Mouse (Mus musculus): ENCODE measurements around the gene Itprip. TPM values are rescaled to one million over a fixed set of nuclear protein-coding genes. Genes with fewer than 3 reads are reported as not detected.

Itprip gene
- polyA plus RNA-seq, 1 experiment from 2014 or later = 3.6 TPM

Small RNAs within 50 kb of the gene (microRNA-seq; reads per million reads assigned to microRNA genes)
- gene Gm22240 = not detected

Other genes starting within 250 kb of the Itprip start
- 0.23 and 0.36 TPM in 2 replicates for gene Col17a1, start 227.2 kb downstream of the Itprip start, polyA plus RNA-seq (2015; fragmentation: Nextera tagmentation; extraction: Ambion mirVana)
- gene Sfr1, start 187.6 kb downstream of the Itprip start, polyA plus RNA-seq (2015; fragmentation: Nextera tagmentation; extraction: Ambion mirVana) = 158 and 173 TPM in 2 replicates
- 156 and 169 TPM in 2 replicates for gene Gsto1, start 64.3 kb downstream of the Itprip start, polyA plus RNA-seq (2015; fragmentation: Nextera tagmentation; extraction: Ambion mirVana)
- gene Gsto2, start 53.8 kb downstream of the Itprip start, polyA plus RNA-seq (2015; fragmentation: Nextera tagmentation; extraction: Ambion mirVana) = 1.4 and 1.8 TPM in 2 replicates
- gene Cfap43, start within 50 bp of the Itprip start, polyA plus RNA-seq (2015; fragmentation: Nextera tagmentation; extraction: Ambion mirVana) = 0.51 and 0.98 TPM in 2 replicates
- gene Cfap58, start 18.4 kb upstream of the Itprip start, polyA plus RNA-seq (2015; fragmentation: Nextera tagmentation; extraction: Ambion mirVana) = 0.47 and 0.59 TPM in 2 replicates